Mouse (Mus musculus) hindbrain, embryonic 11.5 days (tissue): ENCODE data around the gene P2ry2. TPM values are rescaled to one million over a fixed set of nuclear protein-coding genes. Genes with fewer than 3 reads are reported as not detected.
A peak's percentile ranks its signal among the peaks of the same experiment; 100 is the strongest.

Source experiments
- ATAC-seq: fragments of 200-750 bp; cut with Nextera tagmentation; 2 replicates; pipeline ENCODE4 v1.8.0; 2017; ENCODE audit warnings: mild to moderate bottlenecking, moderate TSS enrichment, moderate library complexity; ENCODE audit not compliant: low FRiP score
- DNase-seq: peaks from one replicate; pipeline ENCODE4 v3.0.0-alpha.2; 2015; ENCODE audit warnings: low spot score
- H3K27ac ChIP-seq: fragments of 300-500 bp; sonication (generic); 2 replicates; pipeline ENCODE4 v1.5.1; 2014; ENCODE audit warnings: mild to moderate bottlenecking, low read depth, low read length
- H3K27me3 ChIP-seq: fragments of 300-500 bp; sonication (generic); 2 replicates; pipeline ENCODE4 v1.6.1; 2014; ENCODE audit warnings: mild to moderate bottlenecking, low read length, moderate library complexity, mixed read lengths; ENCODE audit not compliant: control insufficient read depth, insufficient read depth
- H3K36me3 ChIP-seq: fragments of 300-500 bp; sonication (generic); 2 replicates; pipeline ENCODE4 v1.6.1; 2014; ENCODE audit warnings: mild to moderate bottlenecking, low read length, moderate library complexity, mixed read lengths; ENCODE audit not compliant: control insufficient read depth, insufficient read depth
- H3K4me1 ChIP-seq: fragments of 300-500 bp; sonication (generic); replicated peaks from 2 replicates; pipeline ENCODE4 v1.6.1; 2014; ENCODE audit warnings: low read length, mixed read lengths; ENCODE audit not compliant: control insufficient read depth, insufficient read depth
- H3K4me2 ChIP-seq: fragments of 300-500 bp; sonication (generic); replicated peaks from 2 replicates; pipeline ENCODE4 v1.6.1; 2014; ENCODE audit warnings: mild to moderate bottlenecking, low read depth, low read length
- H3K4me3 ChIP-seq: fragments of 300-500 bp; sonication (generic); 2 replicates; pipeline ENCODE4 v1.5.1; 2014; ENCODE audit warnings: low read depth, low read length
- H3K9ac ChIP-seq: fragments of 300-500 bp; sonication (generic); 2 replicates; pipeline ENCODE4 v1.6.1; 2014; ENCODE audit warnings: low read depth, low read length
- H3K9me3 ChIP-seq: fragments of 300-500 bp; sonication (generic); 2 replicates; pipeline ENCODE4 v1.6.1; 2016; ENCODE audit warnings: low read length; ENCODE audit not compliant: control insufficient read depth
- WGBS: fragments of 180-500 bp; shearing (Covaris S2); extraction: QIAGEN DNeasy Blood & Tissue Kit; methylation state at CpG from one replicate; pipeline ENCODE4 v1.1.7; 2014; 5-methylcytosine and 5-hydroxymethylcytosine counted together
- polyA plus RNA-seq: library from polyadenylated mRNA; unstranded; fragments of >200 nt; fragmentation: Nextera tagmentation; extraction: Ambion mirVana; gene quantifications from 2 replicates; pipeline ENCODE4 v1.2.1, GENCODE M21; 2014

P2ry2 gene
- polyA plus RNA-seq, 1 experiment from 2014 or later: 0.73 TPM

GRCm38 (mm10) chr7:101011681-101012367, 842 bp downstream of the P2ry2 start:
- H3K27ac ChIP-seq: no peak overlapping the region
- WGBS: under 1% methylated on average over 53 of the region's 53 CpGs
- H3K9me3 ChIP-seq: no peaks in the 10 kb centered on the region
- peak; percentile 88 for ATAC-seq
- H3K9ac ChIP-seq: peak overlapping the region; percentile 50
- H3K4me2 ChIP-seq: peak overlapping the region; percentile 98
- peaks cover 8% of the 10 kb centered on the region for H3K4me1 ChIP-seq
- peak overlapping the region; percentile 46 for H3K4me3 ChIP-seq
- no peaks in the 10 kb centered on the region for H3K36me3 ChIP-seq
- DNase-seq: peak; percentile 77
- H3K27me3 ChIP-seq: peaks cover 41% of the 10 kb centered on the region

- H3K4me1 ChIP-seq: peaks cover 8% of the 10 kb centered on the region
- H3K36me3 ChIP-seq: no peaks in the 10 kb centered on the region
- peaks cover 41% of the 10 kb centered on the region for H3K27me3 ChIP-seq
- 65% methylated on average over 3 of the region's 3 CpGs for WGBS
- H3K27ac ChIP-seq: no peak overlapping the region
- H3K9me3 ChIP-seq: no peaks in the 10 kb centered on the region
- DNase-seq (no peak), ATAC-seq (no peak)
- no peak overlapping the region for H3K9ac ChIP-seq
- no peak overlapping the region for H3K4me3 ChIP-seq
- no peak overlapping the region for H3K4me2 ChIP-seq
Measured at GRCm38 (mm10) chr7:101010741-101011140, 1.9 kb downstream of the P2ry2 start.

- no peak overlapping the region for H3K9ac ChIP-seq
- DNase-seq (no peak), ATAC-seq (no peak)
- 82% methylated on average over 2 of the region's 2 CpGs for WGBS
- H3K27me3 ChIP-seq: peaks cover 12% of the 10 kb centered on the region
- H3K4me3 ChIP-seq: no peak overlapping the region
- no peaks in the 10 kb centered on the region for H3K9me3 ChIP-seq
- no peaks in the 10 kb centered on the region for H3K36me3 ChIP-seq
- H3K27ac ChIP-seq: no peak overlapping the region
- no peaks in the 10 kb centered on the region for H3K4me1 ChIP-seq
- no peak overlapping the region for H3K4me2 ChIP-seq
Measured at GRCm38 (mm10) chr7:101006201-101006600, 6.5 kb downstream of the P2ry2 start.

- Histone ChIP-seq H3K4me3 (no peak overlapping the region), H3K9me3 (no peaks in the 10 kb centered on the region), H3K27me3 (peaks cover 4% of the 10 kb centered on the region), H3K4me1 (no peaks in the 10 kb centered on the region), H3K9ac (no peak overlapping the region), H3K4me2 (no peak overlapping the region), H3K36me3 (no peaks in the 10 kb centered on the region), H3K27ac (no peak overlapping the region)
- ATAC-seq: no peak
- 53% methylated on average over 4 of the region's 4 CpGs for WGBS
- DNase-seq: no peak
Measured at GRCm38 (mm10) chr7:101005119-101005518, 7.5 kb downstream of the P2ry2 start.

GRCm38 (mm10) chr7:101003442-101004326, 9.0 kb downstream of the P2ry2 start:
- H3K27ac ChIP-seq: no peak overlapping the region
- ATAC-seq (no peak), DNase-seq (no peak)
- H3K4me1 ChIP-seq: no peaks in the 10 kb centered on the region
- H3K36me3 ChIP-seq: no peaks in the 10 kb centered on the region
- 68% methylated on average over 11 of the region's 11 CpGs for WGBS
- no peak overlapping the region for H3K4me2 ChIP-seq
- no peaks in the 10 kb centered on the region; the same call in 1 of the 2 replicates for H3K27me3 ChIP-seq
- H3K9me3 ChIP-seq: no peaks in the 10 kb centered on the region
- H3K9ac ChIP-seq: no peak overlapping the region
- H3K4me3 ChIP-seq: no peak overlapping the region

GRCm38 (mm10) chr7:101002274-101002673, 10.4 kb downstream of the P2ry2 start:
- no peak for ATAC-seq
- WGBS: 69% methylated on average over 6 of the region's 6 CpGs
- H3K36me3 ChIP-seq: no peaks in the 10 kb centered on the region

GRCm38 (mm10) chr7:100999623-101000022, 13.0 kb downstream of the P2ry2 start:
- no peaks in the 10 kb centered on the region for H3K9me3 ChIP-seq
- DNase-seq (no peak), ATAC-seq (no peak)
- no peaks in the 10 kb centered on the region for H3K4me1 ChIP-seq
- H3K4me2 ChIP-seq: no peak overlapping the region
- H3K4me3 ChIP-seq: no peak overlapping the region
- no peak overlapping the region for H3K27ac ChIP-seq
- no peaks in the 10 kb centered on the region for H3K27me3 ChIP-seq
- H3K36me3 ChIP-seq: no peaks in the 10 kb centered on the region
- H3K9ac ChIP-seq: no peak overlapping the region
- WGBS: 71% methylated on average over 5 of the region's 5 CpGs

More at GRCm38 (mm10) chr7:101002274-101002673, 10.4 kb downstream of the P2ry2 start:
- Histone ChIP-seq H3K27ac (no peak overlapping the region), H3K4me1 (no peaks in the 10 kb centered on the region), H3K4me3 (no peak overlapping the region), H3K4me2 (no peak overlapping the region), H3K9ac (no peak overlapping the region), H3K9me3 (no peaks in the 10 kb centered on the region), H3K27me3 (no peaks in the 10 kb centered on the region)
- DNase-seq: no peak

- Histone ChIP-seq H3K9ac (no peak overlapping the region), H3K4me1 (0 out of 2 replicates have a peak, but pooled peaks cover under 1% of the 10 kb centered on the region), H3K27me3 (no peaks in the 10 kb centered on the region), H3K36me3 (no peaks in the 10 kb centered on the region), H3K9me3 (no peaks in the 10 kb centered on the region), H3K4me2 (no peak overlapping the region), H3K27ac (no peak overlapping the region), H3K4me3 (no peak overlapping the region)
- no peak for ATAC-seq
- 87% methylated on average over 24 of the region's 24 CpGs for WGBS
- no peak for DNase-seq
Measured at GRCm38 (mm10) chr7:100998578-100998960, 14.1 kb downstream of the P2ry2 start.
